Mouse (Mus musculus) brown adipose tissue, adult 24 weeks (tissue): ENCODE data around the gene Ppp1r16b. TPM values are rescaled to one million over a fixed set of nuclear protein-coding genes. Genes with fewer than 3 reads are reported as not detected.

ENCODE experiments used
- H3K27ac ChIP-seq: fragments of 200-500 bp; replicated peaks from 2 replicates; pipeline ENCODE4 v1.5.1; 2012; ENCODE audit warnings: low read depth, mild to moderate bottlenecking, low read length
- H3K4me1 ChIP-seq: fragments of 200-500 bp; 2 replicates; pipeline ENCODE4 v1.6.1; 2012; ENCODE audit warnings: low read length, mixed read lengths; ENCODE audit not compliant: control insufficient read depth, insufficient read depth, insufficient read length
- H3K4me3 ChIP-seq: fragments of 200-500 bp; 2 replicates; pipeline ENCODE4 v1.5.1; 2012; ENCODE audit warnings: low read depth, mild to moderate bottlenecking, low read length, moderate library complexity; ENCODE audit not compliant: insufficient read depth
- polyA plus RNA-seq: library from polyadenylated mRNA; stranded (reverse); fragments of >200 nt; gene quantifications from 2 replicates; pipeline ENCODE4 v1.2.4, GENCODE M21; 2012; ENCODE audit not compliant: missing spikeins, insufficient read depth, insufficient read length

Gene Ppp1r16b
- polyA plus RNA-seq, 1 experiment, result 1.1 TPM

- Histone ChIP-seq H3K27ac (no peak overlapping the region), H3K4me3 (no peak overlapping the region), H3K4me1 (no peaks in the 10 kb centered on the region)
These were observed 150.5 kb downstream of the Ppp1r16b start for GRCm38 (mm10) chr2:158815686-158816085.

Other genes with a start within 250 kb of the Ppp1r16b start
- gene Adig, start 162.8 kb upstream of the Ppp1r16b start, polyA plus RNA-seq, result 567 and 679 TPM in 2 replicates
- gene Arhgap40, start 152.6 kb upstream of the Ppp1r16b start, polyA plus RNA-seq, result not detected in 2 replicates
- gene Slc32a1, start 54.6 kb upstream of the Ppp1r16b start, polyA plus RNA-seq, result not detected in 2 replicates
- gene Actr5, start 40.5 kb upstream of the Ppp1r16b start, polyA plus RNA-seq, result 3.5 and 3.9 TPM in 2 replicates
- gene Fam83d, start 102.7 kb downstream of the Ppp1r16b start, polyA plus RNA-seq, result not detected in 2 replicates
- 4.1 and 8.0 TPM in 2 replicates for gene Dhx35, start 129.4 kb downstream of the Ppp1r16b start, polyA plus RNA-seq